Mouse (Mus musculus) splenic B cell, adult 2 months (primary cell): ENCODE measurements around the gene Hoxb5.

Experiments used
- DNase-seq: peaks from one replicate; pipeline ENCODE4 v3.0.0-alpha.2; 2011; ENCODE audit warnings: low read depth, low spot score
- H3K27me3 ChIP-seq: 2 replicates; pipeline ENCODE4 v1.6.1; 2012; ENCODE audit warnings: mild to moderate bottlenecking, low read length, moderate library complexity, mixed read lengths; ENCODE audit not compliant: control insufficient read depth, poor library complexity, insufficient read depth, severe bottlenecking
- H3K36me3 ChIP-seq: 2 replicates; pipeline ENCODE4 v1.6.1; 2012; ENCODE audit warnings: mild to moderate bottlenecking, low read length, moderate library complexity, mixed read lengths; ENCODE audit not compliant: control insufficient read depth, poor library complexity, insufficient read depth, severe bottlenecking

Gene Hoxb5

GRCm38 (mm10) chr11:96348141-96348928 lies 45.2 kb downstream of the Hoxb5 start:
- H3K36me3 ChIP-seq, result no peaks in the 10 kb centered on the region
- DNase-seq, result no peak
- no peaks in the 10 kb centered on the region for H3K27me3 ChIP-seq

- no peaks in the 10 kb centered on the region for H3K27me3 ChIP-seq
- H3K36me3 ChIP-seq, result no peaks in the 10 kb centered on the region
- no peak for DNase-seq
Measured at GRCm38 (mm10) chr11:96348988-96349387, 45.9 kb downstream of the Hoxb5 start.

- H3K27me3 ChIP-seq, result no peaks in the 10 kb centered on the region
- no peaks in the 10 kb centered on the region for H3K36me3 ChIP-seq
- DNase-seq, result no peak
Measured at GRCm38 (mm10) chr11:96349491-96350340, 46.6 kb downstream of the Hoxb5 start.

GRCm38 (mm10) chr11:96350341-96350624 lies 47.1 kb downstream of the Hoxb5 start, which contains the start of gene Hoxb2:
TSS of gene Hoxb2 (plus strand) at chr11:96350525.
- Histone ChIP-seq H3K27me3 (no peaks in the 10 kb centered on the region), H3K36me3 (no peaks in the 10 kb centered on the region)
- DNase-seq, result no peak

- no peaks in the 10 kb centered on the region for H3K27me3 ChIP-seq
- H3K36me3 ChIP-seq, result no peaks in the 10 kb centered on the region
- no peak for DNase-seq
Measured at GRCm38 (mm10) chr11:96350791-96351190, 47.7 kb downstream of the Hoxb5 start.

GRCm38 (mm10) chr11:96351312-96351711 lies 48.2 kb downstream of the Hoxb5 start:
- H3K27me3 ChIP-seq, result no peaks in the 10 kb centered on the region
- no peaks in the 10 kb centered on the region for H3K36me3 ChIP-seq
- DNase-seq, result no peak

GRCm38 (mm10) chr11:96351831-96352230 lies 48.7 kb downstream of the Hoxb5 start:
- no peaks in the 10 kb centered on the region for H3K27me3 ChIP-seq
- no peaks in the 10 kb centered on the region for H3K36me3 ChIP-seq
- DNase-seq, result no peak

GRCm38 (mm10) chr11:96352691-96353521 lies 49.8 kb downstream of the Hoxb5 start:
- peak; percentile 14 for DNase-seq

GRCm38 (mm10) chr11:96353522-96353841 lies 50.3 kb downstream of the Hoxb5 start:
- Histone ChIP-seq H3K27me3 (no peaks in the 10 kb centered on the region), H3K36me3 (no peaks in the 10 kb centered on the region)
- no peak for DNase-seq

More at GRCm38 (mm10) chr11:96352691-96353521, 49.8 kb downstream of the Hoxb5 start:
- no peaks in the 10 kb centered on the region for H3K36me3 ChIP-seq
- no peaks in the 10 kb centered on the region for H3K27me3 ChIP-seq

- H3K36me3 ChIP-seq, result no peaks in the 10 kb centered on the region
- no peaks in the 10 kb centered on the region for H3K27me3 ChIP-seq
- no peak for DNase-seq
Measured at GRCm38 (mm10) chr11:96353939-96354338, 50.8 kb downstream of the Hoxb5 start.

- no peaks in the 10 kb centered on the region for H3K27me3 ChIP-seq
- DNase-seq, result no peak
- no peaks in the 10 kb centered on the region for H3K36me3 ChIP-seq
Measured at GRCm38 (mm10) chr11:96354376-96354775, 51.2 kb downstream of the Hoxb5 start.

- no peaks in the 10 kb centered on the region for H3K36me3 ChIP-seq
- no peak for DNase-seq
- no peaks in the 10 kb centered on the region for H3K27me3 ChIP-seq
Measured at GRCm38 (mm10) chr11:96354801-96355311, 51.7 kb downstream of the Hoxb5 start.
